Mouse (Mus musculus) left cerebral cortex, postnatal 14 days (tissue): ENCODE data around the gene Tsen34. TPM values are rescaled to one million over a fixed set of nuclear protein-coding genes. Genes with fewer than 3 reads are reported as not detected.
A peak's percentile ranks its signal among the peaks of the same experiment; 100 is the strongest.
"Not testable (repeated sequence)": the region's sequence is repeated elsewhere in the genome, so short reads cannot be mapped to it uniquely, and the experiment has no call there.

ENCODE experiments used
- DNase-seq, 2 experiments: peaks; one replicate each; pipeline ENCODE4 v3.0.0; 2021 to 2022; ENCODE audit warnings: low spot score in 2 of 2, mixed read lengths in 1 of 2
- intact Hi-C: fragments of 180-260 bp; cut with DNase I; formaldehyde crosslinking; loops from one replicate; pipeline ENCODE4 v1.15.1; 2025
- total RNA-seq, 2 experiments: library from RNA; stranded (reverse); gene quantifications; 2 replicates each; pipeline ENCODE4 v1.2.3; 2021

The Tsen34 gene
- total RNA-seq, 2 experiments from 2014 or later, result 61.2 to 74.1 TPM

DNA sequence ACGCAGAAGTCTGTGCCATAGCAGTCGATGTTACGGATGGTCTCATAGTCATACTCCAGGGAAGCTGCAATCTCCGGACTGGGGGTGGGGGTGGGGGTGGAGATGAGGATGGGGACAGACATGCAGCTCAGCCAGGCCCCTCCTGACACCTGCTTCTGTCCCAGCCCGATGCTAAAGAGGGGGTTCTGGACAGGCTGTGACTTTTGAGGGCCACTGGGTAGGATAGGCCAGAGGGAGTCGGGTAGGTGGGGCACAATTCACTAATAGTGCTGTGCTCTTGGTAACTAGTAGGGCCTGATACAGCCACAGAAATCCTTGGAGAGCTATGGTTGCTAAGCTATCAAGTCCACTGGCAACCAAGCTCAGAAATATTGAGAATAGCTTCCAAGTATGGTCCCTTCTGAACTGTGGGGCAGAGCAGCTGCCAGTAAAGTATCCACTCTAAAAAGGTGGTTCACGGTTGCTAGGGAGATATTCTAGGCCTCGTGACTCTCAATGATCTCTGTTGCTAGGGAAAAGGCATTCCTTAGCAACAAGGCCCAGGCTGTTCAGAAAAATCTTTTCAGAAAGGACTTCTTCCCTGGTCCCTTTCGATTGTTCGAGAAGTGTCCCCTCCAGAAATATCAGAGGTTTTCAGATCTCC, 8.6 kb upstream of the Tsen34 start:
- peak; percentile 31 to 56 for DNase-seq
- intact Hi-C loops, result no loop called here

DNA sequence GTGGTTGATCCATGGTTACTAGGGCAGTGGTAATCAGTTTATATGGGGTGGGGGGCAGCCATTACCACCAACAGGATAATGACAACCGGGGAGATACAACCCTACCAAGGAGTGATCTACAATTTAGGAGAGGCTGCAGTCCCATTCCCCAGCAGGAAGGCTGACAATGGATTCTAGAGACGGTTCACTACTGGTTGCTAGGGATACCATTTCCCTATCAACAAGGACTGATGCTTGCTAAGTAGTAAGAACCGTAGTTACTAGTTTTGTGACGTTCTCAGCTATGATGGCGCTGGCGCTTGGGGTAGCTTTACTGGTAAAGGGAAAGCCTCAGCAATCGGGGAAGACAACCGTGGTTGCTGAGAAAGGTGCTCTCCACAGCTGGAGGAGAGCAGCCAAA, 8.0 kb upstream of the Tsen34 start:
- intact Hi-C loops, result no loop called here
- DNase-seq, result no peak

DNA sequence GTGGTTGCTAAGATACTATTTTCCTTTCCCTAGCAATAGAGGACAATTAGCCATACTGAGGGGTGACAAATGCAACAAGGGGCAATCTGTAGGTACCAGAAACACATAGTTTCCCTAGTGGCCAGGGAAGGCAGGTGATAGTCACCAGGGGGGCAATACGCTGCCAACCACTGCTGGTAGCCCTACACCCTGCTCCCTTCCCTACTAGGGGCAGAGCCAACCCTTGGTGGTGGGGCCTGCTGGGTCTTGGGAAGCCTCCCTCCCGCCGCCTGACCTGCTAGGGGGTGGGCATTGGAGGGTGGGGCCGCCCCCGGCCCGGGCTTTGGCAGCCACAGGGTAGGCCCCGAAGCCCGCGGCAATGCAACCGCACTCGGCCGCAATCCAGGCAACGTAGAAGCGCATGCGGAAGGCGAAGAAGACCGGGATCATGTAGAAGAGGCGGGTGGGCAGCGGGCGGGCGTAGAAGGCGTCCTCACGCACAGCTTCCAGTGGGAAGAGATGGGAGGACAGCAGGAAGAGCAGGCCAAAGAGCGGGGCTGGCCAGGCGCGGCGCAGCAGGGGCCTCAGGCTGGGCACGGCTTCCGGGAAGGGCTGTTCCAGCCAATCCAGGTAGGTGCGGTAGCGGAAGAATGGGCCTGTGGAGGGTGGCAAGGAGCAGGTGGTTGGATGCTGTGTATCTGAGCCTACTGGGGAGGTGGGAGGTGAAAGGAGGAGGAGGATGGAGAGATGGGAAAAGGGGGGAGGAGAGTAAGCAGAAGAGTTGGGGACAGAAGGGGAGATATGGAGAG, 7.1 kb upstream of the Tsen34 start:
- DNase-seq, result no peak
- intact Hi-C loops, result no loop called here

DNA sequence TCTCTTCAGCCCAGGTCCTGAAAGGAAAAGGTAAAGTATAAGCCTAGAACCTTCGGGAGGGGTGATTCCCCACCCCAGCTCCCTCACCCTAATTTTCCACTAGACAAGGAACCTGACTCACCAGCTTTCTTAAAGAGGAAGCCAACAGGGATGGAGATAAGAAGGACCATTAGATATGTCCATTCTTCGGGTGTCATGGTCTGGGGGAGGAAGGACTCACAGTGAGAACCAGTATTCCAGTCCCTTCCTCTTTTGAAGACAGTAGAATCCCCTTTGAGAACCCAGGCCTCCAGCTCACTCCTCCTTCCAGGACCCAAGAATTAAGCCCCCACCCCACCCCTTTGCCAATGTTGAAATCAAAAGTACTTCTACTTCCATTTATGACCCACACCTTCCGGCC, 744 bp upstream of the Tsen34 start:
- intact Hi-C loops, result loop anchor here (5.0 kb wide), 1 partner anchor 45 kb away; the partner anchor contains the start of gene Cnot3
- no peak for DNase-seq

DNA sequence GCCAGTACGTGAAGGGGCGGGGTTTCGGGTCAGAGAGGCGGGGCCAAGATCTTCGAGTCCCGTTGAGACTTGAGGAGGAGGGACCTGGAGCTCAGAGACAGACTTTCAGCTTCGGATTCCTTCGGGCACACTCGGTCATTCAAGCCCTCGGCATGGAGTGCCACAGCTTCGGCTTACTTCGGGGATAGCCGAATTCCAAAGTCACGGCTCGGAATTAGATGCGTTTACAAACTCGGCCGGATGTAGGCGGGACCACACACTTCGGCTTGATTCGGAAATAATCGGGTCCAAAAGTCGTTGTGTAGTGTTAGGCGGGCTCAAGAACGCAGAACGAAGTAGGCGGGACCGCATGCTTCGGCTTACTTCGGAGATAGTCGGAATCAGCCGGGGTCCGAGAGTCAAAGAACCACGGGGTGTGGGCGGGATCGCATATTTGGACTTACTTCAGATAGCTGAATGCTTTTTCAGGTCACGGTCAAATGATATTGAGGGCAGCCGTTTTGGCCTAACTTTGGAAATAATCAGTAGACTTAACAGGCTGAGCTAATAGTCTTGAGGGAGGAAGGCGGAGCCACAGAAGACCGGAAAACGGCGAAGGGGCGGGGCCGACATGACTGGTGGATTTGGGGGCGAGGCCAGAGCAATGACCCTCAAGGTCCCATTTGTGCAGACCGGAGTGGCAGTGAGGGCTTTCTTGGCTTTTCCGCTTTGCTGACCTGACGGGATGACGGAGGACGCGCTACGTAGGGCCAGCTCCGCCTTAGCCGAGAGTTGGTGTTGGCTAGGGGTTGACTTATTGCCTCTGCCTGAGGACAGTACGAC, 535 bp downstream of the Tsen34 start, which contains the start of gene Mboat7:
TSS of gene Mboat7 (minus strand) at position 537 of the 822 bp plus-strand sequence.
- peak; percentile 99 to 100 for DNase-seq
- intact Hi-C loops, result loop anchor here (5.0 kb wide), 1 partner anchor 46 kb away; the partner anchor contains the start of gene Cnot3

DNA sequence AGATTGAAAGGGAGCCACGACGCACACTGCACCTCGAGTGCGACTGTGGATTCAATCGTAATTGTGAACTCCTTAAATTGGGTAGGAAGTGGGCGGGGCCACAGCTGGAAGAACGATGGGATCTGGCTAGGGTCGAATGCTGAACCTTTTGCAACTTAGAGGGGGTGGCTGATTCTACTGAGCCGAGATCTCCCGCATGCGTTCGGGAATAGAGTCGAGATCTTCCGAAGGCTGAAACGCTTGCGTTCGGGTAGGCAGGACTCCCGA, 1.1 kb downstream of the Tsen34 start:
- intact Hi-C loops, result loop anchor here (5.0 kb wide), 1 partner anchor 46 kb away; the partner anchor contains the start of gene Cnot3
- peak in 1 of 2 experiments; percentile 92 for DNase-seq

DNA sequence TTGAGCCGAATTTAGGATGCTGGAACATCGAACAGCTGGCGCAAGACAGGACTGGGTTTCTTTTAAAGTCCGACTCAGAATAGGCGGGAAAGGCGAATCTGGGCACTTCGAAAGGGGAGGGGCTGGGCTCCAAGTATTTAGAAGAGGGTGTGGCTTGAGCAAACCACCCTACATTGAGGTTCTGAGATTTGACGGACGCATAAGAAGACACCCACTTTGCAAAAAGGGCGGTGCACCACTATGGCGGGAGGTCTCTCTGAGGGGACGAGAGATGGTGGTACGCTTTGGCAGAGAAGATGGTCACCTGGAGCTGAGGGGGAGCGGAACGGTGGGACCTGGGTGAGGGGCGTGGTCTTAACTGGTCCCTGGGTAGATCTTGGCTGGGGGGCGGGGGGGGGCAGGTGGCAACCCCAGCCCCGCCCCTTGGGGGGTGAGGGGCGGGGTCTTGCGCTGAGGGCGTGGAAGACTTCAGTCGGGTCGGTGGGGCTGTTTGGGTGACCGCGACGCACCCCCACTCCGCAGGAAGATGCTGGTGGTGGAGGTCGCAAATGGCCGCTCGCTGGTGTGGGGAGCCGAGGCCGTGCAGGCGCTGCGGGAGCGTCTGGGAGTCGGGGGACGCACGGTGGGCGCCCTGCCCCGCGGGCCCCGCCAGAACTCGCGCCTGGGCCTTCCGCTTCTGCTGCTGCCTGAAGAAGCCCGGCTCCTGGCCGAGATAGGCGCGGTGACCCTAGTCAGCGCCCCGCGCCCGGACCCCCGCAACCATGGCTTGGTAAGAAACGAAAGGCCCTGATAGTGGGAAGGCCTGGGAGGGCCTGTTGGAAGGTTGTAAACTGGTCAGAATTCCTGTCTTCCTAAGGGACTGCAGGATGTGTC, 1.6 kb downstream of the Tsen34 start:
- intact Hi-C loops, result loop anchor here (5.0 kb wide), 1 partner anchor 47 kb away; the partner anchor contains the start of gene Cnot3
- DNase-seq, result peak; percentile 58 to 83

DNA sequence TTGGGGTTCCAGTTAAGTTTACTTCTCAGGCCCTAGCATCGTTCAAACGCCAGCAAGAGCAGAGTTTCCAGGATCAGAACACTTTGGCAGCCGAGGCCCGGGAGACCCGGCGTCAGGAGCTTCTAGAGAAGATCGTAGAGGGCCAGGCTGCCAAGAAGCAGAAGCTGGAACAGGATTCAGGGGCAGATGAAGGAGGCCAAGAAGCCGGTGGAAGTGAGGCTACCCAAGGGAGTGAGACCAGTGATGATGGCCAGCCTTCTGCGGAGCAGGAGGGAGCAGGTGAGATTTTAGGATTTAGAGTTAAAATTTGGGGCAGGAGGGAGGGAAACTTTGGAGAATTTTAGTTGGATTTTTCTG, 2.3 kb downstream of the Tsen34 start:
- intact Hi-C loops, result loop anchor here (5.0 kb wide), 2 partner anchors 48 to 447 kb away; partner anchors contain the start of gene Cnot3
- DNase-seq, result not testable (repeated sequence)

DNA sequence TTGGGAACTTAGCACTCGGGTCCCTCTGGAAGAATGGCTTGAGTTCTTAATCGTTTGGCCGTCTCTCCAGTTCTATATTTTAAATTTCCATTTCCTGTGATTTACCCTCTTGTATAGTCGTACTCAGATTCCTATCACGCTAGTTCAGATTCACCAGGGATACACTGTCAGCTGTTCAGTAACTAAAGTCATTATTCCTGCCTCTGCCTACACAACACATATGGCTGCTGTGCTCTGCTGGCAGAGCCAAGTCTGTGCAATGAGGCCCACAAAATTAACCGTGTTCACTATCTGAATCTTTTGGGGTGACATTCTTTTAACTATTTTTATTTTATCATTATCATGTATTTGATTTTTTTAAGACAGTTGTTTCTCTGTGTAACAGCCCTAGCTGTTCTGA, 5.8 kb downstream of the Tsen34 start:
- intact Hi-C loops, result loop anchor here (5.0 kb wide), 1 partner anchor 444 kb away; no protein-coding TSS in a partner anchor
- no peak for DNase-seq

DNA sequence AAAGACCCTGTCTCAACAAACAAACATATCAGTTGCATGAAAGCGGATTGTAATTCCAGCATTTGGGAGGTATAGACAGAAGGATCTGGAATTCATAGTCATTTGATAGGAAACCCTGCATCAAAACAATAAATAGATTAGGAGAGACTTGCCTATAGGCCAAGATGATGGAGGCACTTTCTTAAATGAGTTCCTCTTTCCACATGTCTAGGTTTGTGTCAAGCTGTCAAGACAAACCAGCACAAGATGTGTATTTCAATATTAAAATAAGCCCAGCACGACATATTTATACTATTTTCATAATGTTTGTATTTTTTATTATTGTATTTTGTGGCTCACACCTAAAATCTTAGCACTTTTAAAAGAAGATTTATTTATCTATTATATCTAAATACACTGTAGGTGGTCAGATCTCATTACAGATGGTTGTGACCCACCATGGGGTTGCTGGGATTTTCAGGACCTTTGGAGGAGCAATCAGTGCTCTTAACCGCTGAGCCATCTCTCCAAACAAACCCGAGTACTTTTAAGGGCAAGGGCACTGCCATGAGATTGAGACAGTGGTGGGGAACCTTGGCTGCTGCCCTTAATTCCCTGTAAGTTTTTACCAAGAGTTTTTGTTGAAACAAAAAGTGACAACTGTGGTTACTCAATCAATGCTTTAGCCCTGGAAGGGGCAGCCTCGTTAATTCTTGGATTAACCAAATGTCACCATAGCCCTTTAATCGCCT, 10.7 kb downstream of the Tsen34 start:
- DNase-seq, result no peak
- intact Hi-C loops, result loop anchor here (10.0 kb wide), 1 partner anchor 741 kb away; the partner anchor contains the start of gene Rdh13

DNA sequence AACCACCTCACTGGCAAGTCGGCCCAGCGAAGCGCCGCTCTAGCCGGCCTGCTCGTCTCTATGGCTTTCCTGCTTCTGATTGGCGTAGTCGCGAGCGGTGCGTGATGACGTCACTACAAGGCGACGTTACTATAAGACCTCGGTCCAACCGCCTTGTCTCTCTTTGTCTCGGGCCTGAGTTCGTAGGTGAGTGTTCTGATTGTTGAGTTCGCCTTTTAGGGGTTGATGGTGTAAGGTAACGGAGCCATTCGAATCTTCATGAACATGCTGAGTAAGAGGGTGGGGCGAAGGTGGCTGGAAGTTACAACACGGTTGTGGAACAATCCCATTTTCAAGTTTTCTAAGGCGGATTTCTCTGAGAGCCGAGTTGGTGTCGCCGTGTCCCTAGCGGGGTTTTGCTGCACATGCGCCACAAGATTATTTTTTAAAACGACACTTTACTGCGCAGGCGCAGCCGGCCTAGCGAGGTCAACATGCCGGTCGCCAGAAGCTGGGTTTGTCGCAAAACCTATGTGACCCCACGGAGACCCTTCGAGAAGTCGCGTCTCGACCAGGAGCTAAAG, 11.3 kb downstream of the Tsen34 start, which contains the start of gene Rps9:
TSS of gene Rps9 (plus strand) at position 115 of the 563 bp plus-strand sequence.
- intact Hi-C loops, result loop anchor here (10.0 kb wide), 1 partner anchor 741 kb away; the partner anchor contains the start of gene Rdh13
- peak; percentile 98 to 99 for DNase-seq

DNA sequence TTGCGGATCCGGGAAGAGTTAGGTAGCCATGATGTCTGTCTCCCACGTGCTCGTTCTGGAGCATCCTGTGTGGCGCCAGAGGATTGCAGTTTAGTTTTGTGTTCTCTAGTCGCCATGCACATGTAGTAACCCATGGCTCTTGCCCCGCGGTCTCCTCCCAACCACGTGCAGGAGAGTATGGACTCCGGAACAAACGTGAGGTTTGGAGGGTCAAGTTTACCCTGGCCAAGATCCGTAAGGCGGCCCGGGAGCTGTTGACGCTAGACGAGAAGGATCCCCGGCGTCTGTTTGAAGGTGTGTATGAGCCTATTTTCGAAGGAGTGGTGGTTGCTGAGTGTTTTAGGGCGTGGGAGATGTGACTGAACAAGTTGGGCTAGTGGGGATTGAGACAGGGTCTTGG, 11.8 kb downstream of the Tsen34 start:
- DNase-seq, result no peak
- intact Hi-C loops, result loop anchor here (10.0 kb wide), 1 partner anchor 740 kb away; the partner anchor contains the start of gene Rdh13

DNA sequence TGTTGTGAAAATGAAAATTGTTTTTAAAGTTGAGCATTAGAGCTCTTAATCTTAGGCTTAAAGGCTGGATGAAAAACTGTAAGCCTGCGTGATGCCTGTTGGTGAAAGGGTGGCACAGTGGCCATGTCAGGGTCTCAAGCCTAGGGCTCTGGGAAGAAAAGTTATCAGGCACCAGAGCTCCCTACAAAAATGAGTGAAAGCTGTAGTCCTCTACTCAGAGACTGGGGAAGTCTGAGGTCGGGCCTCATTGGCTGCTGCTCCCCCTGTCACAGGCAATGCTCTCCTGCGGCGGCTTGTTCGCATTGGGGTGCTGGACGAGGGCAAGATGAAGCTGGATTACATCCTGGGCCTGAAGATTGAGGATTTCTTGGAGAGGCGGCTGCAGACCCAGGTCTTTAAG, 12.8 kb downstream of the Tsen34 start:
- intact Hi-C loops, result loop anchor here (10.0 kb wide), 1 partner anchor 739 kb away; the partner anchor contains the start of gene Rdh13
- DNase-seq, result not testable (repeated sequence)

DNA sequence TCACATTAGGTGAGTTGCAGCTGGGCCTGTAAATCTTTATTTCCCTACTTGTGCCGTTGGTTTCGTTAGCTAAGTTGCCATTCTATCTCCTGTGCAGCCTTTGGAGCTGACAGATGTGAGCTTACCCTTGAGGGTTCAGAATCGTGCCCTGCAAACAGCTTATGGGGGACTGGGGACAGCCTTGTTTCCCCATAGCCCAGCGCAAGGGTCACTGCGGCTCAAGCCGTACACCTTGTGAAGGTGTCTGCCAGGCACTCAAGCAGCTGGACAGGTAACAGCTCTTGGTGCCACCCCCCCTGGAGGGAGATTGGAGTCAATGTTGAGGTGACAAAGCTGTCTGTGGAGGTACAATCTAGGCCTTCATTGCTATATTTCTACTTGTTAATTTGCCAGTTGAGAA, 13.2 kb downstream of the Tsen34 start:
- intact Hi-C loops, result loop anchor here (10.0 kb wide), 1 partner anchor 739 kb away; the partner anchor contains the start of gene Rdh13
- no peak for DNase-seq

DNA sequence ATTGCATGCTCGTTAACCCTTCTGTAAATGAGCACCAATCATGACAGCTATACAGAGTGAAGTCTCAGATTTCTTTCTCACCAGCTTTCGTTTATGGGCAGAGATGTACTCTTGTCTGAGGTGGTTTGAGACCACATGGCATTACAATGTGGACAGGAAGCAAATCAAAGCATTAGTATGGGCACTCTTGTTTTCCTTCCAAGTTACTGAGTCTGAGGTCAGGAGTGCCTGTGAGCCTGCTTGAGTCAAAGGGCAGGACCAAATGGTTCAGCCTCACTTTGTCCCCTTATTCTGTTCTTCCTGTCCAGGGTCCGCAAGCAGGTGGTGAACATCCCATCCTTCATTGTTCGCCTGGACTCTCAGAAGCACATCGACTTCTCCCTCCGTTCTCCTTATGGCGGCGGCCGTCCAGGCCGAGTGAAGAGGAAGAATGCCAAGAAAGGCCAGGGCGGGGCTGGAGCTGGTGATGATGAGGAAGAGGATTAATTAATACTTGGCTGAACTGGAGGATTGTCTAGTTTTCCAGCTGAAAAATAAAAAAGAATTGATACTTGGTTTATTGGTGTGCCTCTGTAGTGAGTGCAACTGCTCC, 13.8 kb downstream of the Tsen34 start:
- intact Hi-C loops, result loop anchor here (10.0 kb wide), 1 partner anchor 738 kb away; the partner anchor contains the start of gene Rdh13
- no peak for DNase-seq

DNA sequence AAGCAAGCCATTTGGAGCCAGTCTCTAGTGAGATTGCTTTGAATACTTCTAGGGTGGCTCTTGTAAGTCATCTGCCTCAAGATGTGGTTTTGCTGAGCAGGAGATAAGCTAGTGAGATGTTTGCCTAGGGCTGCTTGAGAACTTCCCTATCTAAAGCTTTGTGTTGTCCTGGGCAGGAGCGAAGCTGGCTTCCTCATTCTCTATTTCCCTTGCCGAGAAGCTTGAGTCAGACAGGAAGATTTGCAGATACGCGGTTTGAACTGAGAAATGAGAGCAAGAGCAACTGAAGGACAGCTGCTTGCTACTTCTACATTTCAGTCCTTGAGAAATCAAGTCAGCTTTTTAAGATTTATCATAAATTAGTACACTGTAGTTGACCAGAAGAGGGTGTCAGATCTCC, 14.4 kb downstream of the Tsen34 start:
- intact Hi-C loops, result loop anchor here (10.0 kb wide), 1 partner anchor 738 kb away; the partner anchor contains the start of gene Rdh13
- no peak for DNase-seq
